Mouse (Mus musculus): ENCODE data around the gene Dbx2. TPM values are rescaled to one million over a fixed set of nuclear protein-coding genes. Genes with fewer than 3 reads are reported as not detected.

Gene Dbx2
- 7.8 and 12.2 TPM in 2 replicates for polyA plus RNA-seq (2015; fragmentation: Nextera tagmentation; extraction: Ambion mirVana)

- H3K27me3 ChIP-seq (ENCODE audit: control insufficient read depth, insufficient read depth, low read depth, low read length), result peaks cover 58% of the 10 kb centered on the region
- peaks cover 8% of the 10 kb centered on the region for H3K4me1 ChIP-seq (ENCODE audit: control insufficient read depth, insufficient read depth, low read length)
- peak within 1 kb of the TSS; percentile 69 for H3K4me2 ChIP-seq (ENCODE audit: low read length)
- no peak for ATAC-seq
- no peak within 1 kb of the TSS; the same call in 1 of the 2 replicates for H3K9ac ChIP-seq (ENCODE audit: low read depth, low read length)
- no peaks in the 10 kb centered on the region for H3K9me3 ChIP-seq (replicated peaks; ENCODE audit: control insufficient read depth, low read length, poor library complexity, severe bottlenecking)
- H3K27ac ChIP-seq (ENCODE audit: low read length), result no peak within 1 kb of the TSS
- 78% methylated on average over 5 of the region's 5 CpGs for WGBS
- no peaks in the 10 kb centered on the region for H3K36me3 ChIP-seq (ENCODE audit: control insufficient read depth, insufficient read depth, low read length)
- peak within 1 kb of the TSS; percentile 41; the same call in 1 of the 2 replicates for H3K4me3 ChIP-seq (ENCODE audit: low read depth, low read length)
Observed at GRCm38 (mm10) chr15:95655860-95656259, at the start of gene Dbx2. TSS of gene Dbx2 (minus strand) at chr15:95655960.

GRCm38 (mm10) chr15:95702206-95702605 is 46.4 kb upstream of the Dbx2 start:
- no peak overlapping the region for H3K27ac ChIP-seq (ENCODE audit: low read length)
- WGBS, result 11% methylated on average over 9 of the region's 9 CpGs
- H3K4me3 ChIP-seq (ENCODE audit: low read depth, low read length), result no peak overlapping the region
- no peak for ATAC-seq
- no peaks in the 10 kb centered on the region for H3K36me3 ChIP-seq (ENCODE audit: control insufficient read depth, insufficient read depth, low read length)
- H3K4me1 ChIP-seq (ENCODE audit: control insufficient read depth, insufficient read depth, low read length), result peaks cover 10% of the 10 kb centered on the region
- no peak overlapping the region for H3K9ac ChIP-seq (ENCODE audit: low read depth, low read length)
- H3K9me3 ChIP-seq (replicated peaks; ENCODE audit: control insufficient read depth, low read length, poor library complexity, severe bottlenecking), result no peaks in the 10 kb centered on the region
- peaks cover 5% of the 10 kb centered on the region for H3K27me3 ChIP-seq (ENCODE audit: control insufficient read depth, insufficient read depth, low read depth, low read length)
- no peak overlapping the region for H3K4me2 ChIP-seq (ENCODE audit: low read length)

- no peak overlapping the region for H3K9ac ChIP-seq (ENCODE audit: low read depth, low read length)
- H3K4me3 ChIP-seq (ENCODE audit: low read depth, low read length), result no peak overlapping the region
- ATAC-seq, result no peak
- no peak overlapping the region for H3K27ac ChIP-seq (ENCODE audit: low read length)
- H3K9me3 ChIP-seq (replicated peaks; ENCODE audit: control insufficient read depth, low read length, poor library complexity, severe bottlenecking), result no peaks in the 10 kb centered on the region
- peaks cover 10% of the 10 kb centered on the region for H3K4me1 ChIP-seq (ENCODE audit: control insufficient read depth, insufficient read depth, low read length)
- peaks cover 5% of the 10 kb centered on the region for H3K27me3 ChIP-seq (ENCODE audit: control insufficient read depth, insufficient read depth, low read depth, low read length)
- WGBS, result 12% methylated on average over 4 of the region's 4 CpGs
- H3K36me3 ChIP-seq (ENCODE audit: control insufficient read depth, insufficient read depth, low read length), result no peaks in the 10 kb centered on the region
- H3K4me2 ChIP-seq (ENCODE audit: low read length), result no peak overlapping the region
Observed at GRCm38 (mm10) chr15:95701573-95701972, 45.8 kb upstream of the Dbx2 start.

- Histone ChIP-seq H3K9ac (ENCODE audit: low read depth, low read length) (no peak overlapping the region), H3K27ac (ENCODE audit: low read length) (no peak overlapping the region), H3K36me3 (ENCODE audit: control insufficient read depth, insufficient read depth, low read length) (no peaks in the 10 kb centered on the region), H3K4me1 (ENCODE audit: control insufficient read depth, insufficient read depth, low read length) (peaks cover 10% of the 10 kb centered on the region), H3K4me2 (ENCODE audit: low read length) (no peak overlapping the region), H3K27me3 (ENCODE audit: control insufficient read depth, insufficient read depth, low read depth, low read length) (peaks cover 5% of the 10 kb centered on the region), H3K9me3 (replicated peaks; ENCODE audit: control insufficient read depth, low read length, poor library complexity, severe bottlenecking) (no peaks in the 10 kb centered on the region), H3K4me3 (ENCODE audit: low read depth, low read length) (no peak overlapping the region)
- ATAC-seq, result no peak
- 67% methylated on average over 12 of the region's 12 CpGs for WGBS
Observed at GRCm38 (mm10) chr15:95699371-95699770, 43.6 kb upstream of the Dbx2 start.

GRCm38 (mm10) chr15:95693759-95694158 is 38.0 kb upstream of the Dbx2 start:
- Histone ChIP-seq H3K27ac (ENCODE audit: low read length) (no peak overlapping the region), H3K36me3 (ENCODE audit: control insufficient read depth, insufficient read depth, low read length) (no peaks in the 10 kb centered on the region), H3K9ac (ENCODE audit: low read depth, low read length) (no peak overlapping the region), H3K4me3 (ENCODE audit: low read depth, low read length) (no peak overlapping the region), H3K4me2 (ENCODE audit: low read length) (no peak overlapping the region), H3K27me3 (ENCODE audit: control insufficient read depth, insufficient read depth, low read depth, low read length) (peaks cover 5% of the 10 kb centered on the region; the same call in 1 of the 2 replicates), H3K9me3 (replicated peaks; ENCODE audit: control insufficient read depth, low read length, poor library complexity, severe bottlenecking) (no peaks in the 10 kb centered on the region), H3K4me1 (ENCODE audit: control insufficient read depth, insufficient read depth, low read length) (peaks cover 7% of the 10 kb centered on the region)
- WGBS, result 95% methylated on average over 3 of the region's 3 CpGs
- ATAC-seq, result no peak

GRCm38 (mm10) chr15:95691594-95691993 is 35.8 kb upstream of the Dbx2 start:
- H3K9ac ChIP-seq (ENCODE audit: low read depth, low read length), result no peak overlapping the region
- H3K27me3 ChIP-seq (ENCODE audit: control insufficient read depth, insufficient read depth, low read depth, low read length), result 0 out of 2 replicates have a peak, but pooled peaks cover 2% of the 10 kb centered on the region
- H3K4me2 ChIP-seq (ENCODE audit: low read length), result no peak overlapping the region
- H3K36me3 ChIP-seq (ENCODE audit: control insufficient read depth, insufficient read depth, low read length), result no peaks in the 10 kb centered on the region
- no peak overlapping the region for H3K4me3 ChIP-seq (ENCODE audit: low read depth, low read length)
- no peak for ATAC-seq
- H3K4me1 ChIP-seq (ENCODE audit: control insufficient read depth, insufficient read depth, low read length), result peaks cover 7% of the 10 kb centered on the region
- no peaks in the 10 kb centered on the region for H3K9me3 ChIP-seq (replicated peaks; ENCODE audit: control insufficient read depth, low read length, poor library complexity, severe bottlenecking)
- 23% methylated on average over 8 of the region's 8 CpGs for WGBS
- H3K27ac ChIP-seq (ENCODE audit: low read length), result no peak overlapping the region

- 9% methylated on average over 5 of the region's 5 CpGs for WGBS
- Histone ChIP-seq H3K27ac (ENCODE audit: low read length) (peak overlapping the region; percentile 33; the same call in 1 of the 2 replicates), H3K4me2 (ENCODE audit: low read length) (peak overlapping the region; percentile 23; the same call in 1 of the 2 replicates), H3K27me3 (ENCODE audit: control insufficient read depth, insufficient read depth, low read depth, low read length) (0 out of 2 replicates have a peak, but pooled peaks cover 2% of the 10 kb centered on the region), H3K4me1 (ENCODE audit: control insufficient read depth, insufficient read depth, low read length) (peaks cover 7% of the 10 kb centered on the region), H3K36me3 (ENCODE audit: control insufficient read depth, insufficient read depth, low read length) (no peaks in the 10 kb centered on the region), H3K4me3 (ENCODE audit: low read depth, low read length) (no peak overlapping the region), H3K9ac (ENCODE audit: low read depth, low read length) (no peak overlapping the region), H3K9me3 (replicated peaks; ENCODE audit: control insufficient read depth, low read length, poor library complexity, severe bottlenecking) (no peaks in the 10 kb centered on the region)
- no peak for ATAC-seq
Observed at GRCm38 (mm10) chr15:95691129-95691528, 35.4 kb upstream of the Dbx2 start.

GRCm38 (mm10) chr15:95682620-95683019 is 26.9 kb upstream of the Dbx2 start:
- 91% methylated on average over 4 of the region's 4 CpGs for WGBS

GRCm38 (mm10) chr15:95675645-95676044 is 19.9 kb upstream of the Dbx2 start:
- H3K4me1 ChIP-seq (ENCODE audit: control insufficient read depth, insufficient read depth, low read length), result no peaks in the 10 kb centered on the region
- no peaks in the 10 kb centered on the region for H3K36me3 ChIP-seq (ENCODE audit: control insufficient read depth, insufficient read depth, low read length)
- WGBS, result 83% methylated on average over 4 of the region's 4 CpGs
- no peaks in the 10 kb centered on the region for H3K27me3 ChIP-seq (ENCODE audit: control insufficient read depth, insufficient read depth, low read depth, low read length)
- ATAC-seq, result no peak
- no peak overlapping the region for H3K4me2 ChIP-seq (ENCODE audit: low read length)
- H3K27ac ChIP-seq (ENCODE audit: low read length), result no peak overlapping the region
- 0 out of 2 replicates have a peak, but pooled peaks cover 3% of the 10 kb centered on the region for H3K9me3 ChIP-seq (replicated peaks; ENCODE audit: control insufficient read depth, low read length, poor library complexity, severe bottlenecking)
- H3K4me3 ChIP-seq (ENCODE audit: low read depth, low read length), result no peak overlapping the region
- no peak overlapping the region for H3K9ac ChIP-seq (ENCODE audit: low read depth, low read length)

More at GRCm38 (mm10) chr15:95682620-95683019, 26.9 kb upstream of the Dbx2 start:
- no peak overlapping the region for H3K27ac ChIP-seq (ENCODE audit: low read length)
- H3K4me2 ChIP-seq (ENCODE audit: low read length), result no peak overlapping the region
- ATAC-seq, result no peak
- no peaks in the 10 kb centered on the region for H3K9me3 ChIP-seq (replicated peaks; ENCODE audit: control insufficient read depth, low read length, poor library complexity, severe bottlenecking)
- no peak overlapping the region for H3K9ac ChIP-seq (ENCODE audit: low read depth, low read length)
- H3K4me1 ChIP-seq (ENCODE audit: control insufficient read depth, insufficient read depth, low read length), result no peaks in the 10 kb centered on the region
- no peaks in the 10 kb centered on the region for H3K27me3 ChIP-seq (ENCODE audit: control insufficient read depth, insufficient read depth, low read depth, low read length)
- no peaks in the 10 kb centered on the region for H3K36me3 ChIP-seq (ENCODE audit: control insufficient read depth, insufficient read depth, low read length)
- H3K4me3 ChIP-seq (ENCODE audit: low read depth, low read length), result no peak overlapping the region

All from midbrain, embryonic 16.5 days (tissue).